Mouse (Mus musculus): ENCODE measurements around the gene Ago3. TPM values are rescaled to one million over a fixed set of nuclear protein-coding genes. Genes with fewer than 3 reads are reported as not detected.

The Ago3 gene
- polyA plus RNA-seq, 1 experiment = not detected

- no peak overlapping the region for H3K27ac ChIP-seq (ENCODE audit: insufficient read depth, low read depth, low read length)
- peaks cover 3% of the 10 kb centered on the region; the same call in 1 of the 2 replicates for H3K4me1 ChIP-seq (ENCODE audit: control insufficient read depth, insufficient read depth, low read length)
- no peak overlapping the region for H3K4me3 ChIP-seq (ENCODE audit: insufficient read depth, low read depth, low read length)
- 90% methylated on average over 2 of the region's 2 CpGs for WGBS
- no peak for TF ChIP-seq CTCF (IDR thresholded peaks at IDR 0.05; ENCODE audit: insufficient read depth, low read depth, low read length)
- no peak for TF ChIP-seq POLR2A (IDR thresholded peaks at IDR 0.05; ENCODE audit: insufficient read depth, low read depth, low read length)
Observed at GRCm38 (mm10) chr4:126434094-126434493, 4.7 kb upstream of the Ago3 start.

GRCm38 (mm10) chr4:126433175-126433574, 3.8 kb upstream of the Ago3 start:
- TF ChIP-seq POLR2A (IDR thresholded peaks at IDR 0.05; ENCODE audit: insufficient read depth, low read depth, low read length) (no peak), CTCF (IDR thresholded peaks at IDR 0.05; ENCODE audit: insufficient read depth, low read depth, low read length) (no peak)
- WGBS = 90% methylated on average over 4 of the region's 4 CpGs
- Histone ChIP-seq H3K27ac (ENCODE audit: insufficient read depth, low read depth, low read length) (no peak overlapping the region), H3K4me1 (ENCODE audit: control insufficient read depth, insufficient read depth, low read length) (peaks cover 3% of the 10 kb centered on the region; the same call in 1 of the 2 replicates), H3K4me3 (ENCODE audit: insufficient read depth, low read depth, low read length) (no peak overlapping the region)

GRCm38 (mm10) chr4:126431746-126432145, 2.4 kb upstream of the Ago3 start:
- TF ChIP-seq POLR2A (IDR thresholded peaks at IDR 0.05; ENCODE audit: insufficient read depth, low read depth, low read length) (no peak), CTCF (IDR thresholded peaks at IDR 0.05; ENCODE audit: insufficient read depth, low read depth, low read length) (no peak)
- H3K4me3 ChIP-seq (ENCODE audit: insufficient read depth, low read depth, low read length) = no peak overlapping the region
- H3K4me1 ChIP-seq (ENCODE audit: control insufficient read depth, insufficient read depth, low read length) = peaks cover 3% of the 10 kb centered on the region; the same call in 1 of the 2 replicates
- no peak overlapping the region for H3K27ac ChIP-seq (ENCODE audit: insufficient read depth, low read depth, low read length)
- WGBS = 77% methylated on average over 4 of the region's 4 CpGs

GRCm38 (mm10) chr4:126428682-126429346, 542 bp downstream of the Ago3 start:
- Histone ChIP-seq H3K27ac (ENCODE audit: insufficient read depth, low read depth, low read length) (peak overlapping the region; percentile 48), H3K4me1 (ENCODE audit: control insufficient read depth, insufficient read depth, low read length) (no peaks in the 10 kb centered on the region), H3K4me3 (ENCODE audit: insufficient read depth, low read depth, low read length) (peak overlapping the region; percentile 89)
- under 1% methylated on average over 24 of the region's 24 CpGs for WGBS
- TF ChIP-seq POLR2A (IDR thresholded peaks at IDR 0.05; ENCODE audit: insufficient read depth, low read depth, low read length) (no peak), CTCF (IDR thresholded peaks at IDR 0.05; ENCODE audit: insufficient read depth, low read depth, low read length) (no peak)

GRCm38 (mm10) chr4:126423866-126424265, 5.5 kb downstream of the Ago3 start:
- 80% methylated on average over 2 of the region's 2 CpGs for WGBS
- TF ChIP-seq POLR2A (IDR thresholded peaks at IDR 0.05; ENCODE audit: insufficient read depth, low read depth, low read length) (no peak), CTCF (IDR thresholded peaks at IDR 0.05; ENCODE audit: insufficient read depth, low read depth, low read length) (no peak)
- no peak overlapping the region for H3K27ac ChIP-seq (ENCODE audit: insufficient read depth, low read depth, low read length)

GRCm38 (mm10) chr4:126415707-126416106, 13.6 kb downstream of the Ago3 start:
- H3K4me3 ChIP-seq (ENCODE audit: insufficient read depth, low read depth, low read length) = no peak overlapping the region
- H3K27ac ChIP-seq (ENCODE audit: insufficient read depth, low read depth, low read length) = no peak overlapping the region
- TF ChIP-seq CTCF (IDR thresholded peaks at IDR 0.05; ENCODE audit: insufficient read depth, low read depth, low read length) = no peak
- TF ChIP-seq POLR2A (IDR thresholded peaks at IDR 0.05; ENCODE audit: insufficient read depth, low read depth, low read length) = no peak
- no peaks in the 10 kb centered on the region for H3K4me1 ChIP-seq (ENCODE audit: control insufficient read depth, insufficient read depth, low read length)

More at GRCm38 (mm10) chr4:126423866-126424265, 5.5 kb downstream of the Ago3 start:
- H3K4me3 ChIP-seq (ENCODE audit: insufficient read depth, low read depth, low read length) = no peak overlapping the region
- no peaks in the 10 kb centered on the region for H3K4me1 ChIP-seq (ENCODE audit: control insufficient read depth, insufficient read depth, low read length)

GRCm38 (mm10) chr4:126412526-126412925, 16.8 kb downstream of the Ago3 start:
- WGBS = 93% methylated on average over 3 of the region's 3 CpGs
- no peak for TF ChIP-seq CTCF (IDR thresholded peaks at IDR 0.05; ENCODE audit: insufficient read depth, low read depth, low read length)
- TF ChIP-seq POLR2A (IDR thresholded peaks at IDR 0.05; ENCODE audit: insufficient read depth, low read depth, low read length) = no peak
- H3K4me3 ChIP-seq (ENCODE audit: insufficient read depth, low read depth, low read length) = no peak overlapping the region
- H3K4me1 ChIP-seq (ENCODE audit: control insufficient read depth, insufficient read depth, low read length) = no peaks in the 10 kb centered on the region
- H3K27ac ChIP-seq (ENCODE audit: insufficient read depth, low read depth, low read length) = no peak overlapping the region

- H3K4me1 ChIP-seq (ENCODE audit: control insufficient read depth, insufficient read depth, low read length) = no peaks in the 10 kb centered on the region
- WGBS = 38% methylated on average over 9 of the region's 9 CpGs
- H3K27ac ChIP-seq (ENCODE audit: insufficient read depth, low read depth, low read length) = no peak overlapping the region
- TF ChIP-seq POLR2A (IDR thresholded peaks at IDR 0.05; ENCODE audit: insufficient read depth, low read depth, low read length) = no peak
- no peak overlapping the region for H3K4me3 ChIP-seq (ENCODE audit: insufficient read depth, low read depth, low read length)
Observed at GRCm38 (mm10) chr4:126371497-126371896, 57.9 kb downstream of the Ago3 start.

GRCm38 (mm10) chr4:126360069-126360468, 69.3 kb downstream of the Ago3 start:
- H3K4me1 ChIP-seq (ENCODE audit: control insufficient read depth, insufficient read depth, low read length) = no peaks in the 10 kb centered on the region
- no peak overlapping the region for H3K27ac ChIP-seq (ENCODE audit: insufficient read depth, low read depth, low read length)
- H3K4me3 ChIP-seq (ENCODE audit: insufficient read depth, low read depth, low read length) = no peak overlapping the region
- TF ChIP-seq CTCF (IDR thresholded peaks at IDR 0.05; ENCODE audit: insufficient read depth, low read depth, low read length) = no peak
- no peak for TF ChIP-seq POLR2A (IDR thresholded peaks at IDR 0.05; ENCODE audit: insufficient read depth, low read depth, low read length)
- 96% methylated on average over 1 of the region's 1 CpGs for WGBS

All from olfactory bulb, adult 2 months (tissue).